Mouse (Mus musculus) neural tube, embryonic 12.5 days (tissue): ENCODE results near the gene Gpc6. TPM values are rescaled to one million over a fixed set of nuclear protein-coding genes. Genes with fewer than 3 reads are reported as not detected.

Experiments used
- ATAC-seq: fragments of 200-750 bp; cut with Nextera tagmentation; 2 replicates; pipeline ENCODE4 v1.8.0; 2017; ENCODE audit warnings: low read depth, mild to moderate bottlenecking, moderate TSS enrichment, moderate library complexity; ENCODE audit not compliant: low FRiP score
- H3K27ac ChIP-seq: fragments of 300-500 bp; sonication (generic); 2 replicates; pipeline ENCODE4 v1.5.1; 2016
- H3K27me3 ChIP-seq: fragments of 300-500 bp; sonication (generic); replicated peaks from 2 replicates; pipeline ENCODE4 v1.6.1; 2016; ENCODE audit warnings: mild to moderate bottlenecking
- H3K36me3 ChIP-seq: fragments of 300-500 bp; sonication (generic); 2 replicates; pipeline ENCODE4 v1.6.1; 2016; ENCODE audit warnings: mild to moderate bottlenecking
- H3K4me1 ChIP-seq: fragments of 300-500 bp; sonication (generic); 2 replicates; pipeline ENCODE4 v1.6.1; 2016
- H3K4me2 ChIP-seq: fragments of 300-500 bp; sonication (generic); replicated peaks from 2 replicates; pipeline ENCODE4 v1.6.1; 2016; ENCODE audit warnings: mild to moderate bottlenecking
- H3K4me3 ChIP-seq: fragments of 300-500 bp; sonication (generic); 2 replicates; pipeline ENCODE4 v1.5.1; 2016
- H3K9ac ChIP-seq: fragments of 300-500 bp; sonication (generic); 2 replicates; pipeline ENCODE4 v1.6.1; 2016; ENCODE audit warnings: mild to moderate bottlenecking
- H3K9me3 ChIP-seq: fragments of 300-500 bp; sonication (generic); 2 replicates; pipeline ENCODE4 v1.6.1; 2016; ENCODE audit warnings: mild to moderate bottlenecking
- WGBS: fragments of 180-500 bp; shearing (Covaris S2); methylation state at CpG from one replicate; pipeline ENCODE4 v1.1.7; 2016; 5-methylcytosine and 5-hydroxymethylcytosine counted together
- polyA plus RNA-seq: library from polyadenylated mRNA; unstranded; fragments of >200 nt; fragmentation: Nextera tagmentation; extraction: Ambion mirVana; gene quantifications from 2 replicates; pipeline ENCODE4 v1.2.1, GENCODE M21; 2016

Gene Gpc6
- polyA plus RNA-seq, 1 experiment from 2014 or later: 30.5 TPM

DNA sequence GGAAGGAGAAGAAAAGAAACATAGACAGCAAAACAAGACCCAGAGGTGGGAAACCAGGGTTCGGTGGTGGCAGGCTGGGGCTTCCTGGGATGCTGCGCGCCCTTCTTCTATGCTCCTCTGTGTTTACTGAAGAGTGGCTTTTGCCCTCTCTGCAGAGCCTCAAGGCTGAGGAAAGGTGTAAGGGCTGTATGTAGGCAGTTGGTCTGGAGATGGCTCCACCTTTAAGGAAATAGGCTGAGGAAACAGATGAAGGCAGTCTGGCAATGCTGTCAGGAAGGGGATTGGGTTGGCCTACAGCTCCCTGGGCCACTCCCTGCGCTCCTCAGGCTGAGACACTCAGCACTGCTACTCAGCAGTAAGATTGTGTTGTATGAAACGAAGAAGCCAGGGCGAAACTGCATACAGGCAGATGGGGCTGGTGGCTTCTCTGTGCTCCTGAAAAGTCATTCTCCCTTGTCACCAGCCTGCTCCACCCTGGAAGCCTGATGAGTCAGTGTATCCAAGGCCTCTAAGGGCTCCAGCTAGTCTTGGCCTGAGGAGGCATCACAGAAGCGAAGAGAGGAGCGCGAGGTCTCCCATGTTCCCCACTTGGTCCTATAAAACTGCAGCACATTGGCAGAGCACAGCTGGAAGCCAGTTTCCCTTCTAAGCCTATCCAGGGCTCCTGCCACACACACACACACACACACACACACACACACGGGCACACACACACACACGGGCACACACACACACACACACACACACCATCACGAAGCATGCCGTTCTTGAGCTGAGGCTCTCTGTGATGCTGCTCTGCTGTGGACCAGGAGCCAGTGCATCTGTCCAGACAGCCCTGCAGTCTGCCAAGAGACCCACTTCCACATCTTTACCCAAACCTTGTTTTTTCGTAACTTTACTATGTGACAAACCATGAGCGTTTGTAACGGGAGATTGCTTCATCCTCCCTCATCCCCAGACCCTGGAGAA is 1006.0 kb downstream of the Gpc6 start:
- ATAC-seq: peak; percentile 46
- H3K9me3 ChIP-seq: no peaks in the 10 kb centered on the region
- no peaks in the 10 kb centered on the region for H3K27me3 ChIP-seq
- no peaks in the 10 kb centered on the region for H3K36me3 ChIP-seq
- peaks cover 18% of the 10 kb centered on the region for H3K4me1 ChIP-seq
- H3K9ac ChIP-seq: no peak overlapping the region
- 59% methylated on average over 16 of the region's 16 CpGs for WGBS
- H3K4me3 ChIP-seq: no peak overlapping the region
- H3K4me2 ChIP-seq: peak overlapping the region; percentile 35
- no peak overlapping the region for H3K27ac ChIP-seq

DNA sequence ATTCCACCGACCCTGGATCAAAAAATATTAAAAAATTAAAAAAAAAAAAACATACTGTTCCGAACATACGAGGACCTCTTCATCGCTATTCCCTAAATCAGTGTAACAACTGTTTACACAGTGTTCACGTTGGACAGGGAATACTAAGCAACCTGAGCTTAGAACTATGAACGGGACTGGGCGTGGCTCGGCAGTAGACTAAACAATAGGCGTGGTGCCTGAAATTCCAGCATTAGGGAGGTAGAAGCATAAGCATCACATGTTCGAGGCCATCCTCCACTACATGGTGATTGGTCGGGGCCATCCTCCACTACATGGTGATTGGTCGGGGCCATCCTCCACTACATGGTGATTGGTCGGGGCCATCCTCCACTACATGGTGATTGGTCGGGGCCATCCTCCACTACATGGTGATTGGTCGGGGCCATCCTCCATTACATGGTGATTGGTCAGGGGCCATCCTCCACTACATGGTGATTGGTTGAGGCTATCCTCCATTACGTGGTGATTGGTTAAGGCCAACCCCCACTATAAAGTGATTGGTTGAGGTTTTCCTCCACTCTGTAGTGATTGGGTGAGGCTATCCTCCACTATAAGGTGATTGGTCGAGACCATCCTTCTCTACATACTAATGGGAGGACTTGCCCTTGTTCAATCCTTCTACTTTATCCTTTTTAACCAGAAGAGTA is 1007.2 kb downstream of the Gpc6 start:
- peaks cover 18% of the 10 kb centered on the region for H3K4me1 ChIP-seq
- H3K36me3 ChIP-seq: no peaks in the 10 kb centered on the region
- 94% methylated on average over 17 of the region's 17 CpGs for WGBS
- no peak for ATAC-seq
- H3K9ac ChIP-seq: no peak overlapping the region
- H3K27me3 ChIP-seq: no peaks in the 10 kb centered on the region
- no peak overlapping the region for H3K4me2 ChIP-seq
- no peak overlapping the region for H3K4me3 ChIP-seq
- H3K27ac ChIP-seq: no peak overlapping the region
- H3K9me3 ChIP-seq: no peaks in the 10 kb centered on the region

DNA sequence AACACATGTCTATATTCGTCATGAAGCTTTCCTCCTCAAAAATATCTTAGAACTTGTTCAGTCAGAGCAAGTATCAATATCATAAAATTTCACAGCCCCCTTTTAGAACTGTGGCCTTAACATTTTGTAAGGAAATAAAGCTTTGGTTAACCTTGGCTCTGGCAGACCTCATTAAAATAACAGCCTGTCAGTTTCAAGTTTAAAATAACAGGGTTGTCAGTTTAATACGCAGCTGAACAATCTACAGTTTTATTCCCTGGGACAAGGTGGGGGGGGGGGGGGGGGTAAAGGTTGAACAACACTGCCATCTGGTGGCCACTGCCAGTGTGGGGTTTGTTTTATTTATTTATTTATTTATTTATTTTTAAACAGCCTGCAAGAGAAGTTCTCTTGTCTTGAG is 1013.4 kb downstream of the Gpc6 start:
- Histone ChIP-seq H3K4me1 (0 out of 2 replicates have a peak, but pooled peaks cover 5% of the 10 kb centered on the region), H3K4me3 (no peak overlapping the region), H3K9ac (no peak overlapping the region), H3K36me3 (no peaks in the 10 kb centered on the region), H3K27me3 (no peaks in the 10 kb centered on the region), H3K4me2 (no peak overlapping the region), H3K9me3 (no peaks in the 10 kb centered on the region), H3K27ac (no peak overlapping the region)
- 43% methylated on average over 2 of the region's 2 CpGs for WGBS
- ATAC-seq: 0 out of 2 replicates have a peak, but pooled peaks have one; percentile 41

DNA sequence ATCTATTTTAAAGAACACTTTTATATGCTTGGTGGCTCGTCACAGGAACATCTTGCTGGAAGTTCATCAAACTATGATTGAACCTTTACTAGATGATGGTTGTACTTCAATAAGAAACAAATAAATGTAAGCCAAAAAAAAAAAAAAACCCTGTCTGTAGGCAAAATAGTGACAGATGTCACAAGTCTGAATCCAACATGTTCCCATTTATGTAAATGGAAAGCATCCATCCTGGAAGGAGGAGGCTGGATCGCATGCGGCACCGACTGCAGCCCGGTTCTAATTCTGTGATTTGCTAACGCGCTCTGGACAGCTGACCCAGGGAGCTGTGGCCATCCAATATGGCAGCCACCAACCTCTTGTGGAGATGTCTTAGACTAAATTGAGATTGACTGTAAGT is 1014.4 kb downstream of the Gpc6 start:
- no peak overlapping the region for H3K9ac ChIP-seq
- WGBS: 90% methylated on average over 7 of the region's 7 CpGs
- H3K4me3 ChIP-seq: no peak overlapping the region
- no peak overlapping the region for H3K27ac ChIP-seq
- no peaks in the 10 kb centered on the region for H3K36me3 ChIP-seq
- 0 out of 2 replicates have a peak, but pooled peaks cover 5% of the 10 kb centered on the region for H3K4me1 ChIP-seq
- no peak for ATAC-seq
- no peak overlapping the region for H3K4me2 ChIP-seq
- H3K27me3 ChIP-seq: no peaks in the 10 kb centered on the region
- no peaks in the 10 kb centered on the region for H3K9me3 ChIP-seq

DNA sequence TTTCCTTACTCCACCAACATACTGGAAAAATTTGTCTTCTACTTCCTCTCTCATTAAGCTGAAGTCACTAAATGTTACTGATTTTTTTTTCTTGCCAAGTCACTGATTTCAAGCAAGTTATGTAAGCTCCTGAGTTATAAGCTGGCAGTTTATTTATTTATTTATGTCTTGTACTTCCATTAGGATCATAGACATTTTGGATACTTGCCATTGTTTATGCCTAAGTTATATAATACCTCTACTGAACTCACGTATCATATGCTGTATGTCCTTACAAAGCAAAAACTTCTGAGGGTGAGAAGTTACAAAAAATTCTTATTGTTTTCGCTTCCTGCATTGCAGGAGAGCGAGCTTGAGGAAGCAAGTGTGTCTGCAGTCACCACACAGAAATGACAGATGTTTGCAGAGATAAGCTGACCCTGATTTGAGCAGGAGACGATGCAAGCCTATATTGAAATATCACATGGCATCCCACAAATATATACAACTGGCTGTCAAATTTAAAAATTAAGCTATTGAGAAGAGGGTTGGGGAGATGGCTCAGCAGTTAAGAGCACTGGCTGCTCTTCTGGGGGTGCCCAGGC is 1020.9 kb downstream of the Gpc6 start:
- Histone ChIP-seq H3K9me3 (no peaks in the 10 kb centered on the region), H3K36me3 (no peaks in the 10 kb centered on the region), H3K4me1 (0 out of 2 replicates have a peak, but pooled peaks cover 5% of the 10 kb centered on the region), H3K27ac (no peak overlapping the region), H3K9ac (no peak overlapping the region), H3K27me3 (no peaks in the 10 kb centered on the region), H3K4me2 (no peak overlapping the region), H3K4me3 (no peak overlapping the region)
- no peak for ATAC-seq
- WGBS: 88% methylated on average over 4 of the region's 4 CpGs

DNA sequence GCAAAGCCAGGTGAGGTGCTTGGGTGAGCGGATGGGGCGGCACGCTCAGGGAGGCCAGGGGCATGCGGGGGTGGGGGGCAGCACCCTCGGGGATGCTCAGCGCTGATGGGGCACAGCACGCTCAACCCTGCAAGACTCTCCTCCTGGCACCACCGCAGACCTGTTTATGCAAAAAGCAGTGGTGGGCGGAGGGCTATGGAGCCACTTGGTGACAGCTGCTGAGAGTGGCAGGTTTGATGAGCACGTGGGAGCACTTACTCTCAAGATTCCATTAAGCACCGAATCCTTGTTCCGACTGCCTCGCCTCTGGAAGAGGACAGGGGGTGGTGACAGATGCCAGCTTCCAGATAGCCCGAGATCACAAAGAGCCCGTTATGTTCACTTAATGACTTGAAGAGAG is 1026.2 kb downstream of the Gpc6 start:
- Histone ChIP-seq H3K9me3 (no peaks in the 10 kb centered on the region), H3K4me1 (no peaks in the 10 kb centered on the region), H3K36me3 (no peaks in the 10 kb centered on the region), H3K27ac (no peak overlapping the region), H3K9ac (no peak overlapping the region), H3K27me3 (no peaks in the 10 kb centered on the region), H3K4me2 (no peak overlapping the region), H3K4me3 (no peak overlapping the region)
- 68% methylated on average over 15 of the region's 15 CpGs for WGBS
- ATAC-seq: peak; percentile 48

DNA sequence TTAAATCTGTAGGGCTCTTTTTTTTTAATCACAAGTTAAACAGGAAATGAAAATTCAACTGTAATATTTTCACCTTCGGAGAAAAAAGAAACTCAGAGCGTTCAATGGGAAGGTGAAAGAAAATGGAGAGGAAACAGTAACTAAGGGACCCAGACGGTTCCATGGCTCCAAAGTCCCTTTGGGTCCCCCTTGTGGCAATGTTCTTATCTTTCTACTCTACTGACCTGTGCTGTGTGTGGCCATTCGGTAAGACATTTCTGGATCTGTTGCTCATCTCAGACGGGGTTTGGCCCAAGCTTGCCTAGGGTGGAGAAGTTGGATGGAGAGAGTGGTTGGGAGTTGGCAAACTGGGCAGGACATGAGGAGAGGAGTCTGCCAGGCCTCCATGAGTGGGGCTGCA is 1026.6 kb downstream of the Gpc6 start:
- no peak overlapping the region for H3K4me3 ChIP-seq
- H3K27me3 ChIP-seq: no peaks in the 10 kb centered on the region
- WGBS: 70% methylated on average over 5 of the region's 5 CpGs
- no peak overlapping the region for H3K9ac ChIP-seq
- no peaks in the 10 kb centered on the region for H3K36me3 ChIP-seq
- H3K27ac ChIP-seq: no peak overlapping the region
- H3K4me1 ChIP-seq: no peaks in the 10 kb centered on the region
- no peak for ATAC-seq
- no peak overlapping the region for H3K4me2 ChIP-seq
- no peaks in the 10 kb centered on the region for H3K9me3 ChIP-seq

DNA sequence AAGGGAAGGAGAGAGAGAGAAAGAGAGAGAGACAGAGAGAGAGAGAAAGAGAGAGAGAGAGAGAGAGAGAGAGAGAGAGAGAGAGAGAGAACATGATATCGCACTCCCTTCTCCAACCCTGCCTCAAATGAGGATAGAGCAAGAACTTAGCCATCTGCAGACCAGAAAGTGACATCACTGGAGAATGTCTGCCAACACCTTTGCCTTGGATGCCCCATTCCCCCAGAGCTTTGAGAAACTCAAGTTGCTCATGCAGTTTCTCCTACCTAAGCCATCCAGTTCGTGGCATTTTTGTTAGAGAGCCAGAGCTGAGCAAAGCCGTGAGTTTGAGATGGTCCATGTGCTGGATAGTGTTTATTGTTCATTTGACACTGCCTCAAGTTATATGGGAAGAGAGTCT is 1030.9 kb downstream of the Gpc6 start:
- no peak for ATAC-seq
- WGBS: 96% methylated on average over 3 of the region's 3 CpGs
- no peak overlapping the region for H3K4me2 ChIP-seq

DNA sequence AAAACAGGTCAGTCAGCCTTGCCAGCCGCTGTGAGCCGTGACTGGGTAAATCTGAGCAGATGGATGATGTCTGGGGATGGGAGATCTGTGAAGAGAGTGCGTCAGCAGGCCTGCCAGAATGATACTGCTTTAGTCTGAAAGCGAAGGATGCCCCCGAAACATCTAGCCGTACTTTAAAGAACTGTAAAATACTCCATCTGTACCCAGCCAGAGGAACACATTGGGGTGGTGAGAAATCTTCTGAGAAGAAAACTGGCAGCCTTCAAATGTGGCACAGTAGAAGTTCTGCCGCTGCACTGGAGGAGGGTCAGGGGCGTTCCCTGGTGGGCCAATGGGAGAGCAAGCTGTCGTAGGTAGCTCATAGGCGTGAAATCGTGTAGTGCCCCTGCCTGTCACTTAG is 1033.3 kb downstream of the Gpc6 start:
- Histone ChIP-seq H3K4me1 (0 out of 2 replicates have a peak, but pooled peaks cover 3% of the 10 kb centered on the region), H3K36me3 (no peaks in the 10 kb centered on the region), H3K27ac (no peak overlapping the region), H3K9ac (no peak overlapping the region), H3K4me3 (no peak overlapping the region), H3K9me3 (no peaks in the 10 kb centered on the region), H3K27me3 (no peaks in the 10 kb centered on the region), H3K4me2 (no peak overlapping the region)
- WGBS: 92% methylated on average over 11 of the region's 11 CpGs
- no peak for ATAC-seq

More for the DNA sequence above, 1030.9 kb downstream of the Gpc6 start:
- Histone ChIP-seq H3K4me1 (0 out of 2 replicates have a peak, but pooled peaks cover 3% of the 10 kb centered on the region), H3K36me3 (no peaks in the 10 kb centered on the region), H3K27ac (no peak overlapping the region), H3K9ac (no peak overlapping the region), H3K27me3 (no peaks in the 10 kb centered on the region), H3K4me3 (no peak overlapping the region), H3K9me3 (no peaks in the 10 kb centered on the region)

DNA sequence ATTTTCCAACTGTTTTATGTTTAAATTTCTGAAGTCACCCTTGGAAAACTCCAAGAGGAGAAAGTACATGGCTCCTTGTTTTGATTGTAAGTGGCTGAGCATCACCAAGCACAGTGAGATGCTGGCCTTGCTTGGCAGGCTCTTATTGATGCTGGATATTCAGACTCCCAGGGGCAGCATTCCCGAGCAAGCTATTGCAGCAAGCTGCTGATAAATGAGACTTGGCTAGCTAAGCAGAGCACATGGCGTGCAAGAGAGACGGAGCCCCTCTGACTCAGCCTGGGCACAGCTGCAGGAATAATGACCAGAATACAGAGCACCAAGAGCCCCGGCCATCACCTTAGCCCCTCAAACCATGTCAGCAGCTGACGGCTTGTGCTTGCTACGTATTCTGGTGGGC is 1036.2 kb downstream of the Gpc6 start:
- Histone ChIP-seq H3K4me3 (no peak overlapping the region), H3K36me3 (no peaks in the 10 kb centered on the region), H3K27ac (no peak overlapping the region), H3K4me1 (0 out of 2 replicates have a peak, but pooled peaks cover 3% of the 10 kb centered on the region), H3K27me3 (no peaks in the 10 kb centered on the region), H3K9ac (no peak overlapping the region), H3K9me3 (no peaks in the 10 kb centered on the region), H3K4me2 (no peak overlapping the region)
- 33% methylated on average over 6 of the region's 6 CpGs for WGBS
- peak; percentile 88 for ATAC-seq

DNA sequence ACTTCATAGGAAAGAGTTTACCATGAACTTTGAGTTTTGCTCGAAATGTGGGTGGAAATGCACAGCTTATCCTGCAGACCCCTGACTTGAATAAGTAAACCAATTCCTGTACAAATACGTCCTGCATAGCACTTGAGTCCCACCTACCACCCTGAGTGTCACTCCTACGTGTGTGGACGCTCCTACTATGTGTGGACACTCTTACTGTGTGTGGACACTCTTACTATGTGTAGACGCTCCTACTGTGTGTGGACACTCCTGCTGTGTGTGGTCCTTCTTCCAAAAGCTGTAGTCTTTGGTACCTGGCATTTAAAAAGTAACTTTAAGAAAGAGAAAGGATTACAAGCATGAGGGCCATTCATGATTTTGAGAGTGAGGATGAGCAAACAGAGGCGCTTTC is 1036.7 kb downstream of the Gpc6 start:
- Histone ChIP-seq H3K27me3 (no peaks in the 10 kb centered on the region), H3K9me3 (no peaks in the 10 kb centered on the region), H3K4me2 (no peak overlapping the region), H3K4me3 (no peak overlapping the region), H3K36me3 (no peaks in the 10 kb centered on the region), H3K9ac (no peak overlapping the region), H3K4me1 (0 out of 2 replicates have a peak, but pooled peaks cover 3% of the 10 kb centered on the region), H3K27ac (no peak overlapping the region)
- no peak; the same call in 1 of the 2 replicates for ATAC-seq
- WGBS: 92% methylated on average over 6 of the region's 6 CpGs

DNA sequence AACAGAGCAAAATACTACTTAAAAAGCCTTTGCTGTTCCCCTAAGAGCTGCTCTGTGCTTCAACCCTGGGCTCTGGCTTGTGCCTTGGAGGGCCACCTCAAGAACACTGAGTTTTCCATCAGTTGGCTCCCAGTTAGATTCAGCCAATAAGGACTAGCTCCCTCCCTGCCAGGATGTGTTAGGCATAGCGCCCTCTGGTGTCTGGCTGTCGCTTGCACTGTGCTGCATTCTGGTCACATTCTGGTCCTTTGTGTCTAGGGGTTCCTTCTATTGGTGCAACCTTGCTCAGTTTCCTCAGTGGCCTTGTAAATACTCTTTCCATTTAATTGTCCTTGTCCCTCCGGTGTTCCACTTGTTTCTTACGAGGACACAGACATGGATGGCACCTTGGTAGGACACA is 1037.3 kb downstream of the Gpc6 start:
- Histone ChIP-seq H3K4me3 (no peak overlapping the region), H3K9ac (no peak overlapping the region), H3K4me1 (0 out of 2 replicates have a peak, but pooled peaks cover 3% of the 10 kb centered on the region), H3K36me3 (no peaks in the 10 kb centered on the region), H3K27me3 (no peaks in the 10 kb centered on the region), H3K9me3 (no peaks in the 10 kb centered on the region), H3K27ac (no peak overlapping the region), H3K4me2 (no peak overlapping the region)
- no peak for ATAC-seq
- WGBS: 54% methylated on average over 4 of the region's 4 CpGs
